Mouse (Mus musculus): ENCODE data around the gene Ahrr. TPM values are rescaled to one million over a fixed set of nuclear protein-coding genes. Genes with fewer than 3 reads are reported as not detected.

Gene Ahrr
- total and polyA plus RNA-seq, 3 experiments = 0.11 TPM; not detected in 2

GRCm38 (mm10) chr13:74296376-74296775 is 4.2 kb upstream of the Ahrr start:
- no peak for ATAC-seq (ENCODE audit: extremely low read depth, insufficient number of reproducible peaks, low FRiP score, poor library complexity, severe bottlenecking)
- Histone ChIP-seq H3K9me3 (replicated peaks) (no peaks in the 10 kb centered on the region), H3K27me3 (ENCODE audit: insufficient read depth, low read length) (no peaks in the 10 kb centered on the region), H3K4me3 (ENCODE audit: low read depth, low read length) (no peak overlapping the region), H3K4me1 (ENCODE audit: insufficient read depth, low read depth, low read length) (no peaks in the 10 kb centered on the region), H3K36me3 (replicated peaks) (peaks cover 2% of the 10 kb centered on the region)
- TF ChIP-seq POLR2AphosphoS5 (IDR thresholded peaks at IDR 0.05; ENCODE audit: insufficient replicate concordance, low read depth, low read length) (no peak), GATA2 (IDR thresholded peaks at IDR 0.05; ENCODE audit: borderline replicate concordance, low read depth, low read length) (no peak), CTCF (IDR thresholded peaks at IDR 0.05; ENCODE audit: low read depth, low read length) (no peak), TAL1 (conservative IDR thresholded peaks at IDR 0.05; ENCODE audit: low read depth, low read length) (no peak), GATA1 (IDR thresholded peaks at IDR 0.05; ENCODE audit: borderline replicate concordance, low read length) (no peak)
- DNase-seq (ENCODE audit: low spot score) = no peak

GRCm38 (mm10) chr13:74289646-74290045 is 2.5 kb downstream of the Ahrr start:
- Histone ChIP-seq H3K4me1 (ENCODE audit: insufficient read depth, low read depth, low read length) (no peaks in the 10 kb centered on the region), H3K27me3 (ENCODE audit: insufficient read depth, low read length) (no peaks in the 10 kb centered on the region), H3K36me3 (replicated peaks) (no peaks in the 10 kb centered on the region), H3K9me3 (replicated peaks) (no peaks in the 10 kb centered on the region), H3K4me3 (ENCODE audit: low read depth, low read length) (no peak overlapping the region)
- TF ChIP-seq GATA2 (IDR thresholded peaks at IDR 0.05; ENCODE audit: borderline replicate concordance, low read depth, low read length) (no peak), GATA1 (IDR thresholded peaks at IDR 0.05; ENCODE audit: borderline replicate concordance, low read length) (no peak), POLR2AphosphoS5 (IDR thresholded peaks at IDR 0.05; ENCODE audit: insufficient replicate concordance, low read depth, low read length) (no peak), CTCF (IDR thresholded peaks at IDR 0.05; ENCODE audit: low read depth, low read length) (no peak), TAL1 (conservative IDR thresholded peaks at IDR 0.05; ENCODE audit: low read depth, low read length) (no peak)
- DNase-seq (ENCODE audit: low spot score) (no peak), ATAC-seq (ENCODE audit: extremely low read depth, insufficient number of reproducible peaks, low FRiP score, poor library complexity, severe bottlenecking) (no peak)

GRCm38 (mm10) chr13:74282299-74282698 is 9.8 kb downstream of the Ahrr start:
- TF ChIP-seq TAL1 (conservative IDR thresholded peaks at IDR 0.05; ENCODE audit: low read depth, low read length) = no peak
- TF ChIP-seq CTCF (IDR thresholded peaks at IDR 0.05; ENCODE audit: low read depth, low read length) = no peak
- no peak for TF ChIP-seq GATA2 (IDR thresholded peaks at IDR 0.05; ENCODE audit: borderline replicate concordance, low read depth, low read length)
- TF ChIP-seq POLR2AphosphoS5 (IDR thresholded peaks at IDR 0.05; ENCODE audit: insufficient replicate concordance, low read depth, low read length) = no peak
- no peak for TF ChIP-seq GATA1 (IDR thresholded peaks at IDR 0.05; ENCODE audit: borderline replicate concordance, low read length)
- no peaks in the 10 kb centered on the region for H3K27me3 ChIP-seq (ENCODE audit: insufficient read depth, low read length)
- H3K9me3 ChIP-seq (replicated peaks) = no peaks in the 10 kb centered on the region
- DNase-seq (ENCODE audit: low spot score) (no peak), ATAC-seq (ENCODE audit: extremely low read depth, insufficient number of reproducible peaks, low FRiP score, poor library complexity, severe bottlenecking) (no peak)
- no peaks in the 10 kb centered on the region for H3K4me1 ChIP-seq (ENCODE audit: insufficient read depth, low read depth, low read length)
- no peaks in the 10 kb centered on the region for H3K36me3 ChIP-seq (replicated peaks)
- H3K4me3 ChIP-seq (ENCODE audit: low read depth, low read length) = no peak overlapping the region

- Histone ChIP-seq H3K4me3 (ENCODE audit: low read depth, low read length) (no peak overlapping the region), H3K36me3 (replicated peaks) (no peaks in the 10 kb centered on the region), H3K9me3 (replicated peaks) (no peaks in the 10 kb centered on the region), H3K4me1 (ENCODE audit: insufficient read depth, low read depth, low read length) (peaks cover 3% of the 10 kb centered on the region; the same call in 1 of the 2 replicates), H3K27me3 (ENCODE audit: insufficient read depth, low read length) (0 out of 2 replicates have a peak, but pooled peaks cover 2% of the 10 kb centered on the region)
- no peak for TF ChIP-seq TAL1 (conservative IDR thresholded peaks at IDR 0.05; ENCODE audit: low read depth, low read length)
- no peak for TF ChIP-seq CTCF (IDR thresholded peaks at IDR 0.05; ENCODE audit: low read depth, low read length)
- no peak for TF ChIP-seq GATA2 (IDR thresholded peaks at IDR 0.05; ENCODE audit: borderline replicate concordance, low read depth, low read length)
- ATAC-seq (ENCODE audit: extremely low read depth, insufficient number of reproducible peaks, low FRiP score, poor library complexity, severe bottlenecking) (no peak), DNase-seq (ENCODE audit: low spot score) (no peak)
Measured at GRCm38 (mm10) chr13:74275726-74276125, 16.4 kb downstream of the Ahrr start.

GRCm38 (mm10) chr13:74260231-74260992 is 31.7 kb downstream of the Ahrr start:
- TF ChIP-seq GATA2 (IDR thresholded peaks at IDR 0.05; ENCODE audit: borderline replicate concordance, low read depth, low read length) (no peak), TAL1 (conservative IDR thresholded peaks at IDR 0.05; ENCODE audit: low read depth, low read length) (no peak), CTCF (IDR thresholded peaks at IDR 0.05; ENCODE audit: low read depth, low read length) (no peak), GATA1 (IDR thresholded peaks at IDR 0.05; ENCODE audit: borderline replicate concordance, low read length) (no peak), POLR2AphosphoS5 (IDR thresholded peaks at IDR 0.05; ENCODE audit: insufficient replicate concordance, low read depth, low read length) (no peak)
- no peaks in the 10 kb centered on the region for H3K9me3 ChIP-seq (replicated peaks)
- no peaks in the 10 kb centered on the region for H3K36me3 ChIP-seq (replicated peaks)
- no peaks in the 10 kb centered on the region for H3K4me1 ChIP-seq (ENCODE audit: insufficient read depth, low read depth, low read length)
- H3K4me3 ChIP-seq (ENCODE audit: low read depth, low read length) = no peak overlapping the region
- peaks cover 5% of the 10 kb centered on the region; the same call in 1 of the 2 replicates for H3K27me3 ChIP-seq (ENCODE audit: insufficient read depth, low read length)
- ATAC-seq (ENCODE audit: extremely low read depth, insufficient number of reproducible peaks, low FRiP score, poor library complexity, severe bottlenecking) = no peak
- no peak for DNase-seq (ENCODE audit: low spot score)

GRCm38 (mm10) chr13:74259460-74260230 is 32.5 kb downstream of the Ahrr start:
- peaks cover 5% of the 10 kb centered on the region; the same call in 1 of the 2 replicates for H3K27me3 ChIP-seq (ENCODE audit: insufficient read depth, low read length)
- ATAC-seq (ENCODE audit: extremely low read depth, insufficient number of reproducible peaks, low FRiP score, poor library complexity, severe bottlenecking) (no peak), DNase-seq (ENCODE audit: low spot score) (no peak)
- TF ChIP-seq CTCF (IDR thresholded peaks at IDR 0.05; ENCODE audit: low read depth, low read length) (no peak), GATA1 (IDR thresholded peaks at IDR 0.05; ENCODE audit: borderline replicate concordance, low read length) (no peak), POLR2AphosphoS5 (IDR thresholded peaks at IDR 0.05; ENCODE audit: insufficient replicate concordance, low read depth, low read length) (no peak), TAL1 (conservative IDR thresholded peaks at IDR 0.05; ENCODE audit: low read depth, low read length) (no peak), GATA2 (IDR thresholded peaks at IDR 0.05; ENCODE audit: borderline replicate concordance, low read depth, low read length) (no peak)
- no peaks in the 10 kb centered on the region for H3K4me1 ChIP-seq (ENCODE audit: insufficient read depth, low read depth, low read length)
- no peaks in the 10 kb centered on the region for H3K36me3 ChIP-seq (replicated peaks)
- no peaks in the 10 kb centered on the region for H3K9me3 ChIP-seq (replicated peaks)
- H3K4me3 ChIP-seq (ENCODE audit: low read depth, low read length) = no peak overlapping the region
